Mouse (Mus musculus): ENCODE measurements around the gene Gm45062. TPM values are rescaled to one million over a fixed set of nuclear protein-coding genes. Genes with fewer than 3 reads are reported as not detected.

Gm45062 gene
- polyA plus RNA-seq, 3 experiments from 2014 or later: 42.7 to 55.6 (median 46.5) TPM

- ATAC-seq: no peak
Observed at GRCm38 (mm10) chr6:8420187-8420503, 160.9 kb downstream of the Gm45062 start.

- ATAC-seq: no peak
Observed at GRCm38 (mm10) chr6:8421421-8421820, 162.2 kb downstream of the Gm45062 start.

- no peak for ATAC-seq
Observed at GRCm38 (mm10) chr6:8421959-8422581, 162.8 kb downstream of the Gm45062 start.

- ATAC-seq: no peak
Observed at GRCm38 (mm10) chr6:8423142-8423541, 163.9 kb downstream of the Gm45062 start.

DNA sequence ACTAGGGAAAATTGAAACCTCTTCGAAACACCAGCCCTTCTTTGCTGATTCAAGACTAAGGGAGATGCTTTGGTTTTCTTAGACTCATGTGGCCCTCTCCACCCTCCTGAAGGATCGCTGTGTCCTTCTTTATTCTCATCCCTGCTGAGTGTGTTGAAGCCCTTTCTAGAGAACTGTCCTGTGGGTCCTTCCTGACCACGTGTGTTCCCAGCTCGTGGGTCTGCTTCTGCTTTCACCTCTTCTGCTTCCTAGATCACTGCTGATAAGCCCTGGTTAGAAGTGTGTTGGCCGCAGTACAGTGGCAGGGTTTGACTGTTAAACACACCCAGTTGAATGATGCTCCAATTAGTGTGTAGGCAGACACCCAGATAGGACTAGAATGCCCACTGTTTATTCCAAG is 168.4 kb downstream of the Gm45062 start:
- ATAC-seq: no peak

DNA sequence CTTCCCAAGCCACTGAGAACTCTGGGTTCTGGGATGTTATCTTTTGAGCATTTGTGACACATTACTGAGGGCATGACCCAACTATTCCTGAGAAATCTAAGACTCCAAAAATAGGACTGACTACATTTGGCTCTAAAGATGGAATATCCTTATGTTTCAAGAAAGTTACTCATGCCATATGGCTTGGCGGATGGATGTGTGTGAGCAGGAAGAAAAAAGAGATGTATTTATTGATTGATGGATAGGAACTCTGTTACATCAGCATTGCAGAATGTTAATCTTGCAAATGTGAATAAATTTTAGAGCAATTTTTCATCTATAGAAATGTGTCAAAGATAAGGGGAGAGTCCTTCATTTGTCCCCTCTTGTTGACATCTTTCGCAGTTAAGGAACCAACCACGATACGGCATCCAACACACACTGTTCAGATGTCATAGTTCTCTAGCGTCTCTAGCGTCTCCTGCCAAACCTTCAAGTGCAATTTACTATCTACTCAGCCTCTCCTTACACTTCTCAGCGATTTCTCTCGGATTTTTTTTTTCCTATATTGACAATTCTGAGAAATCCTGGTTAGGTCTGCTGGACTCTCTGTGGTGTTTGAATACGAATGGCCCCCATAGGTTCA is 171.5 kb downstream of the Gm45062 start:
- ATAC-seq: no peak

- no peak for ATAC-seq
Observed at GRCm38 (mm10) chr6:8433179-8433578, 173.9 kb downstream of the Gm45062 start.

DNA sequence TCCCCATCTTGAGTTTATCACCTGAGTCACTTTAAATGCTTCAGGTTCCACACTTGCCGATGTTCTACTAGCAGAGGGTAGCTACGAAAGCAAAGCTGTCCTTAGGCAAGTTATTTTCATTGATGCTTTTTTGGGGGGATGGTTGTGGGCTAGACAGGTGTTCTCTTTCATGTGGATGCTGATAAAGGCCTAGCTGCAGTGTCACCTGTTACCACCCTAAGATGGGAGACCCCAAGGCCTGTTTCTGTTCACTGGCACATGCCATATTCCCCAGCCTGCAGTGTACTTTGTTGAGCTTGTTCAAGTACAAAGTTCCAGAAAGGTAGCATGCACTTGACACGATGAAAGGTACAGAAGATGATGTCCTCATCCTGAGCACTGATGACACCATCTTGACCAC is 178.7 kb downstream of the Gm45062 start:
- no peak for ATAC-seq

GRCm38 (mm10) chr6:8441814-8442213 is 182.6 kb downstream of the Gm45062 start:
- ATAC-seq: no peak

- ATAC-seq: no peak
Observed at GRCm38 (mm10) chr6:8446786-8447185, 187.5 kb downstream of the Gm45062 start.

GRCm38 (mm10) chr6:8455599-8455998 is 196.3 kb downstream of the Gm45062 start:
- no peak for ATAC-seq

DNA sequence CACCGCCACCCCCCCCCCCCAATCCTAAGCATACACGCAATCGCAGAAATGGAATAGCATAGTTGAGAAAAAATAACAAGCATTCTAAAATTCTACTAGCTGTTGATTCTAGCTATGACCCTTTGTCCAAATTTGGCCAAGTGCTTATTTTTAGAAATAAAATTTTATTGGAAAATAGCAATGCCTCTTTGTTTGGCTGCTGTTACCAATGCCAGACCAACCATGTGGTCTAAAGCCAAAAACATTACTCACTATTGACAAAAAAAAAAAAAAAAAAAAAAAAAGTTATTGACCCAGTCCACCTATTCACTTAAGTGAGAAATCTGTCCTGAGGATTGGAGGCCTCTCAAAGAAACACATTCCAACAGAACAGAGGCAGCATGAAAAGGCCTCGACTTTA is 199.3 kb downstream of the Gm45062 start:
- no peak for ATAC-seq

DNA sequence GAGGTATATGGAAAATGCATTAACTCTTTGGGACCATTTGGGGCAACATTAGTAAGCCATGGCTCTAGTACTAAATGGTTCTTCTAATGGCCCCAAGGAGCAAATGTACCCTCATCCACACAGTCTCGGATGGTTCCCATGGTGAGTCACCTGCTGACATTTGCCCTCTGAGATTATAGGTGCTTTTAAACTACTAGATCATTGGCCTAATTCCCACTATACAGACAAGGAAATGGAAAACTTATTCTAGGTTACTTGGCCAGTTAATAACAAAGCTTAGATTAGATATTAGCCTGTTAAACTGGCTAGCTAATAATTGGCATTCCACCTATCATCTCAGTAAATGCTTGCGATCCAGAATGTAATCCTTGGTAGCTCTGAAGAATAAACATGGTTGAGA is 203.2 kb downstream of the Gm45062 start:
- no peak for ATAC-seq

DNA sequence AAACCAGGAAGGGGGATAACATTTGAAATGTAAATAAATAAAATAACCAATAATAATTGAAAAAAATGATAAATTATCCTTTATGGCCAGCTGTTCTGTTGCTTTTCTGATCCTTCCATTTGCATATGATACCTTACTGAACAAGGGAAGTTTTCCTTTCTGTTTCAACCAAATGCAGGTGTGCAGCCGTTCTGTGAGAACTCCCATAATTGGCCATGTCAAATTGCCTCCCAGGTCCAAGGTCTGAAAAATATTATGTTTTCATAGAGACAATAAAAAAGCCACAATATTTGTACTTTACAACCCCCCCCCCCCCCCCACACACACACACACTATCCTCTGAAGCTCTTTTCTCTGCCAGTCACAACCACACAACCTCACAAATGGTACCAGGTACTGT is 206.1 kb downstream of the Gm45062 start:
- no peak for ATAC-seq

DNA sequence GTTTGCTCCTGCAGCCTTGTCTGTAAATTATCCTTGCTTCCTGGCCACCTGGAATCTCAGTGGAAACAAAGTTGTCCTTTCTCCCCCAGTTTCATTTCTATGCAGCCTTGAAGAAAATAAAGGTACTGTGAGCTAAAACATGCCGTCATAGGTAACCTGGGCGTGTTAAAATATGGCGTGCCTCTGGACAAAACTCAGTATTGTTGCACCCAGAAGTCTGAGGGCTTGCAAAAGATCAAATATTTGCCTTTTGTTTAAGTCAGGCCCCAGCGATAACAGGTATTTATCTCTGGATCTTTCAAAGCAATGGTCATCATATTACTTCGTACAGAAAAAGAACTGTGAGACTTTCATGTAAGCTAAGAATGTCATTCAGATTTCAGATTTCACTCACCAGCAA is 206.7 kb downstream of the Gm45062 start:
- ATAC-seq: no peak

GRCm38 (mm10) chr6:8467667-8468337 is 208.6 kb downstream of the Gm45062 start:
- no peak for ATAC-seq

- ATAC-seq: no peak
Observed at GRCm38 (mm10) chr6:8469918-8470317, 210.7 kb downstream of the Gm45062 start.

DNA sequence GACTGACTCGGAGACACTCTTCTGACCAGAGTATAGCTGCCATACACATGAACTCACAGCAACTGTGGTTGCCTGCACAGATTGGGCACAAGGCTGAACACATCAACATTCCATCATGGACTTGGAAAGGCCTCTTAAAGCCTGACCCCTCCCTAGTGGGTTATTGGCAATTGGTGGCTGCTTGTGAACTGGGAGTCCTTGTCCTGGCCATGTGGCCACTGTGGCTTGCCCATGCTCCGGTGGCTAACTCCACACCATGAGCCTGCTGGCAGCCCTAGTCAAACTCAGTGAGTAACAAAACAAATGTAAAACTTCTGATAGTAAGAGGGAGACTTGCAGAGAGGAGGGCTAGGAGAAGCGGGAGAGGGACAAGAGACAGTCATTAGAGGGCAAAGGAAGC is 212.9 kb downstream of the Gm45062 start:
- no peak for ATAC-seq

DNA sequence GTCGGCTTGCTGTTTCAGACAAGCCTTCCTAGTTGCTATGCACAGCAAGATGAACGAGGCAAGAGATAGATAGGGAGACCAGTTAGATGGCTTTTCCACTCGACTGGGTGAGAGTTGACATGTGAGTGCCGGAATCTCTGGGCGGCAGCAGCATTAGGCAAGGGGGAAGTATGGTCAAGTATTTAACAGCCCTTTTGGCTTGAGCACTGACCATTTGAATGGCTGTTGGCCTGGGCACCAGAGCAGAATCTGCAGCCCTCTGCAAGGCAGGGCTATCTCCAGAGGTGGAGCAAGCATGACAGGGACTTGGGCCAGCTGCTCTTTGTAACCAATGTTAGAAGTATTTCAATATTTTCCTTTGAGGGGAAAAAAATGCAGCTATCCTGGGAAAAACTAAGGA is 213.7 kb downstream of the Gm45062 start:
- ATAC-seq: no peak

DNA sequence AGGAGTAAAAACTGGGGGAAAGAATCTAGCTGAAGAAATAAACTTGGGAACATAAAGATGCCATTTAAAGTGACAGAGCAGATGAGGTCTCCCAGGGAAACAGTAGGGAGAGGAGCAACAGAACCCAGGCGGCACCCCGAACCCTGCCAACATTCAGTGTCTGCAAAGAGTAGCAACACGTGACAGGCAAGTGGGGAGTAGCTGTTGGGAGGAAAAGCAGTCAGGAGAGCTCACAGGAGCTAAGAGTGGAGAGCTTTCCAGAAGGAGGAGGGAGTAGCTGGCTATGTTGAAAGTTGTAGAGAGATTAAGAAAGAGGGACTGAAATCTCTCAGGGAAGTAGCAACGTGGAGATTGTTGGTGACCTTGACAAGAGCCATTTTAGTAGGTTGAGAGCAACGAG is 214.2 kb downstream of the Gm45062 start:
- ATAC-seq: no peak

DNA sequence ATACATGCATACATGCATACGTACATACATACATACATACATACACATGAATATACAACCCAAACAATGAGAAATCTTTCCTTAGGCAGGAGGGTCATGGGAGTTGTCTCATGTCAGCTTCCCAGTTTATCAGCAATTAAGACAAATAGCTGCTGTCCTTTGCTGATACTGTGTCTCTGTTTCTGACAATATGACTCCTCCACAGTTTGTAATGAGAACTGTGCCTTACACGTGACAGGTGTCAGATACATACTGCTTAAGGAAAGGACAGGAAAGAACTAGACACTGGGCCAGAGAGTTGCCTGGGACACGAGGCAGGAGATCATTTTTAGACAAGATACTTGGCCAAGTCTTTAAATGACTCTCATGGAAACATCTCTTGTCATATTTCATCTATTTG is 215.1 kb downstream of the Gm45062 start:
- ATAC-seq: no peak

DNA sequence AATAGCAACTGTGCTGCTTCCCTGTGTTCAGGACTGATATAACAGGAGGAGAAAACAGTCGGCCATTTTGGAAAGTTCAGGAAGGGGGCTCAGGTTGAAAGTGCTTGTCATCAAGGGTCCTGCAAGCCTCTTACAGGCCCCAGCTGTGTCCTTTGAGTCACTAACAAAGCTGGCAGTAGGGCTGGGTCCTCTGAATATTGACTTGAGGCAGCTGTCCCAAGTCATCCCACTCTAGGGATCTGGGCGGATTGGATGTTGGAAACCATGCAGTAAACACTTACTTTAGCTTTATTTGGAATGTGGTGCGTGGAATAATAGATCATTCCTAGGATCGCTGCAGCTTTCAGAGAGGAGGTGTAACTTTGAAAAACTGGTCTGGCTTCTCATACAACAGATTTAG is 215.6 kb downstream of the Gm45062 start:
- no peak for ATAC-seq

DNA sequence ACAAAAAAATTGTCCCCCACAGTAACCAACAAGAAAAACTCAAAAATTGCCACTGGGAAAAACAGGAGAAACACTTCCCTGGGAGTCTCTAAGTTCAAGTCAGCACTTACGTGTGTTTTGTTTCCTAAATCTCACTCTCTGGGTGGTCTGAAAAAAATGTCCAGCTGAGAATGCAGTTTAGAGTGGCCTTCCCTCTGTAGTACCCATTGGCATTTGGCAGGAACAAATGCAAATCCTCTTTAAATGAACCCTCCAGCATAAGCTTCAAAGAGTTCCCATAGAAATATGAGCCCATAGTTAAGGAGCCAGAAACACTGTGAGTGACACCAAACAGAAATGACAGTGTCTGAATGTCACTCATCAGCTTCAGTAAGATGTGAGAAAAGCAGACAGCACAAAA is 219.9 kb downstream of the Gm45062 start:
- no peak for ATAC-seq

Measured in inflammation-experienced regulatory T-cells, adult 6 months (primary cell).